Mouse (Mus musculus) right cerebral cortex, postnatal 14 days (tissue): ENCODE results near the gene Ppp1r12b.
"Not testable (repeated sequence)": the region's sequence is repeated elsewhere in the genome, so short reads cannot be mapped to it uniquely, and the experiment has no call there.

Experiments
- DNase-seq: peaks from one replicate; pipeline ENCODE4 v3.0.0; 2022

Ppp1r12b gene

GRCm38 (mm10) chr1:134847851-134848250, 107.9 kb downstream of the Ppp1r12b start:
- no peak for DNase-seq

- DNase-seq = no peak
Observed at GRCm38 (mm10) chr1:134846295-134846988, 109.3 kb downstream of the Ppp1r12b start.

GRCm38 (mm10) chr1:134843369-134843768, 112.4 kb downstream of the Ppp1r12b start:
- no peak for DNase-seq

GRCm38 (mm10) chr1:134836909-134837480, 118.7 kb downstream of the Ppp1r12b start:
- no peak for DNase-seq

- DNase-seq = not testable (repeated sequence)
Observed at GRCm38 (mm10) chr1:134830881-134831280, 124.9 kb downstream of the Ppp1r12b start.

GRCm38 (mm10) chr1:134829635-134830034, 126.1 kb downstream of the Ppp1r12b start:
- no peak for DNase-seq

- DNase-seq = no peak
Observed at GRCm38 (mm10) chr1:134824896-134825295, 130.8 kb downstream of the Ppp1r12b start.

- no peak for DNase-seq
Observed at GRCm38 (mm10) chr1:134823842-134824241, 131.9 kb downstream of the Ppp1r12b start.

- DNase-seq = no peak
Observed at GRCm38 (mm10) chr1:134823323-134823722, 132.4 kb downstream of the Ppp1r12b start.

- no peak for DNase-seq
Observed at GRCm38 (mm10) chr1:134820882-134821281, 134.9 kb downstream of the Ppp1r12b start.

- DNase-seq = no peak
Observed at GRCm38 (mm10) chr1:134819196-134819595, 136.5 kb downstream of the Ppp1r12b start.

GRCm38 (mm10) chr1:134818716-134819115, 137.0 kb downstream of the Ppp1r12b start:
- DNase-seq = no peak

GRCm38 (mm10) chr1:134817916-134818595, 137.7 kb downstream of the Ppp1r12b start:
- DNase-seq = no peak

- DNase-seq = no peak
Observed at GRCm38 (mm10) chr1:134817120-134817519, 138.6 kb downstream of the Ppp1r12b start.

GRCm38 (mm10) chr1:134816617-134817016, 139.1 kb downstream of the Ppp1r12b start:
- DNase-seq = no peak

- DNase-seq = no peak
Observed at GRCm38 (mm10) chr1:134815748-134816147, 140.0 kb downstream of the Ppp1r12b start.

GRCm38 (mm10) chr1:134805471-134805870, 150.3 kb downstream of the Ppp1r12b start:
- no peak for DNase-seq

- DNase-seq = no peak
Observed at GRCm38 (mm10) chr1:134804373-134804772, 151.4 kb downstream of the Ppp1r12b start.

- DNase-seq = no peak
Observed at GRCm38 (mm10) chr1:134803286-134804117, 152.2 kb downstream of the Ppp1r12b start.

- DNase-seq = no peak
Observed at GRCm38 (mm10) chr1:134801758-134802157, 154.0 kb downstream of the Ppp1r12b start.

- no peak for DNase-seq
Observed at GRCm38 (mm10) chr1:134796536-134796935, 159.2 kb downstream of the Ppp1r12b start.

GRCm38 (mm10) chr1:134796076-134796475, 159.7 kb downstream of the Ppp1r12b start:
- DNase-seq = no peak

- DNase-seq = no peak
Observed at GRCm38 (mm10) chr1:134791456-134791855, 164.3 kb downstream of the Ppp1r12b start.
